Mouse (Mus musculus): Measurements from ENCODE around the gene Dab2.

DNA sequence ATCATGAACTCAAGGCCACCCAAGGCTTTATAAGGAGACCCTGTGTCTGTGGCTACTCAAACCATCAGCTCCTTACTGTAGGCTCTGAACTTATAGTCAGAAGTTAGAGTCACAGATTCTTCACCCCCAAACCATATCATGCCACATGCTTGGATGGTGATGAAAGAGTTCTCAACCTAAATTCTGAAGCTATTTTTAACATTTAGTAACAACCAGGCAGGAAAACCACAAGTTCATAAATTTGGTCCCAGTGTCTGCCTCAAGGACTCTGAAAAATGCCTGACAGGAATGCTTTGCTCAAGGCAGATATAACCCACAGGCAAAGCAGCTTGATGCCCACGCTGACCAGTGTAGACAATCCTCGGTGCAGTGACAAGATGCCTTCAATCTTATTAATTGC, 42.5 kb upstream of the Dab2 start:
- TF ChIP-seq CTCF (IDR thresholded peaks at IDR 0.05; ENCODE audit: borderline replicate concordance, control insufficient read depth, extremely low read depth, insufficient read depth, low read length, poor library complexity): no peak
- TF ChIP-seq POLR2A (IDR thresholded peaks at IDR 0.05; ENCODE audit: control insufficient read depth, extremely low read depth, insufficient read depth, low read length, poor library complexity): no peak
